Mouse (Mus musculus): ENCODE results near the gene Lbp. TPM values are rescaled to one million over a fixed set of nuclear protein-coding genes. Genes with fewer than 3 reads are reported as not detected.

The Lbp gene
- polyA plus RNA-seq, 1 experiment from 2014 or later: 167 TPM

DNA sequence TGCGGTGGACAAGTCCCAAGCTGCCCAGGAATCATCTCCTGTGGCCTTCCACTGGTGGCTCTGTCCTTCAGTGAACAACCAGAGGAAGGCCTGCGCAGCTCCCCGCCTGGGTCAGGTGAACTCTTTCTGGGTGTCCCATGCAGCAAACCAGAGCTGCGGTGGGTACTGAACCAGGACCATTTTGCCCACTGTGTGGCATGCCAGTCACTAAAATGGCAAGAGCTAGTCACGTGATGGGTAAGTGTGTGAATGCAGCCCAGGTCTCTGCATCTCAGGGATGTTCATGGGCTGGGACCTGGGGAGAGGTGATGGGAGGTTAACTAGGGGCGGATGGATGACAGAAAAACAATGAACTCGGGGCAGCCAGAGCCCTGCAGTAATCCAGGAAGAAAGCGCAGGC is 36.3 kb upstream of the Lbp start:
- WGBS (ENCODE audit: insufficient replicate concordance): 75% methylated on average over 8 of the region's 8 CpGs
- no peak overlapping the region for H3K27ac ChIP-seq (ENCODE audit: low read depth)
- DNase-seq (no peak), ATAC-seq (no peak)
- no peak for TF ChIP-seq EP300 (IDR thresholded peaks at IDR 0.05; ENCODE audit: low read depth)
- TF ChIP-seq CTCF (IDR thresholded peaks at IDR 0.05; ENCODE audit: low read depth): no peak
- H3K4me3 ChIP-seq (ENCODE audit: low read depth, low read length): no peak overlapping the region
- H3K27me3 ChIP-seq (ENCODE audit: insufficient read depth, low read length): no peaks in the 10 kb centered on the region
- no peaks in the 10 kb centered on the region for H3K36me3 ChIP-seq (replicated peaks; ENCODE audit: insufficient read depth, low read length)
- no peaks in the 10 kb centered on the region for H3K9me3 ChIP-seq (ENCODE audit: low read length)
- H3K4me2 ChIP-seq (ENCODE audit: low read depth, low read length): no peak overlapping the region
- no peak overlapping the region for H3K9ac ChIP-seq (replicated peaks)
- no peaks in the 10 kb centered on the region for H3K4me1 ChIP-seq (ENCODE audit: insufficient read depth)

DNA sequence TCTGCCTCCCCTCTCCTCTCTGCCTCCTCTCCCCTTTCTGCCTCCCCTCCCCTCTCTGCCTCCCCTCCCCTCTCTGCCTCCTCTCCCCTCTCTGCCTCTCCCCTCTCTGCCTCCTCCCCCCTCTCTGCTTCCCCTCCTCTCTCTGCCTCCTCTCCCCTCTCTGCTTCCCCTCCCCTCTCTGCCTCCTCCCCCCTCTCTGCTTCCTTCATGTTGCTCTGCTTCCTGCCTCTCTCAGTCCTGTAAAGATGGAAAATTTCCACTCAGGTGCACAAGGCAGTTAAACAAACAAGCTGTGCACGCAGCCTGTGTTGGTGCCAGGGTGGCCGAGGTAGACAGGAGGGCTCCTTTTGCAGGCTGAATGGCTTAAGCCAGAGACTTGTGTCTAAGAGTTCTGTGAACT is 32.6 kb upstream of the Lbp start:
- Histone ChIP-seq H3K9ac (replicated peaks) (no peak overlapping the region), H3K4me1 (ENCODE audit: insufficient read depth) (no peaks in the 10 kb centered on the region), H3K9me3 (ENCODE audit: low read length) (no peaks in the 10 kb centered on the region), H3K4me3 (ENCODE audit: low read depth, low read length) (no peak overlapping the region), H3K4me2 (ENCODE audit: low read depth, low read length) (no peak overlapping the region), H3K27me3 (ENCODE audit: insufficient read depth, low read length) (no peaks in the 10 kb centered on the region), H3K36me3 (replicated peaks; ENCODE audit: insufficient read depth, low read length) (no peaks in the 10 kb centered on the region), H3K27ac (ENCODE audit: low read depth) (no peak overlapping the region)
- WGBS (ENCODE audit: insufficient replicate concordance): 22% methylated on average over 2 of the region's 2 CpGs
- no peak for DNase-seq
- no peak for ATAC-seq
- TF ChIP-seq CTCF (IDR thresholded peaks at IDR 0.05; ENCODE audit: low read depth) (no peak), EP300 (IDR thresholded peaks at IDR 0.05; ENCODE audit: low read depth) (no peak)

DNA sequence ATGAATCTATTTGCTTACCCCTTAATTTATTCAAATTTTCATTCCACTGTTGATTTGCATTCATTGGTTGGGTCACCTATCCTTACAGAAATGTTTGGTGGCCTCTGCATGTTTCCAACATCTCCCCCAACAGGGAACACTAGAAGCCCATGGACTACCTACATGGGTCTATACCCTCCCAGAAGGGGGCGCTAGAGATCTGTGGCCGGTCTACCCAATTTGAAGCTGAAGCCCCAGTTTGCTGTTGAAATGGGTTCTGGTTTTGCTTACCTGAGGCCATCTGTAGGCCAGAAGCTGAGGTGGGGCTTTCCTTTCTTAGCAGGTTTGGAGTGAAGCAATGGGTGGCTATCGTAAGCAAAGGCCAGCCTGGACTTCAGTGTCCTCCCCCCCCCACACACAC is 30.9 kb upstream of the Lbp start:
- no peak overlapping the region for H3K4me2 ChIP-seq (ENCODE audit: low read depth, low read length)
- ATAC-seq (no peak), DNase-seq (peak; percentile 32)
- WGBS (ENCODE audit: insufficient replicate concordance): 87% methylated on average over 3 of the region's 3 CpGs
- H3K27ac ChIP-seq (ENCODE audit: low read depth): no peak overlapping the region
- H3K36me3 ChIP-seq (replicated peaks; ENCODE audit: insufficient read depth, low read length): no peaks in the 10 kb centered on the region
- no peak for TF ChIP-seq EP300 (IDR thresholded peaks at IDR 0.05; ENCODE audit: low read depth)
- TF ChIP-seq CTCF (IDR thresholded peaks at IDR 0.05; ENCODE audit: low read depth): peak; percentile 47
- no peaks in the 10 kb centered on the region for H3K4me1 ChIP-seq (ENCODE audit: insufficient read depth)
- H3K4me3 ChIP-seq (ENCODE audit: low read depth, low read length): no peak overlapping the region
- no peak overlapping the region for H3K9ac ChIP-seq (replicated peaks)
- H3K9me3 ChIP-seq (ENCODE audit: low read length): no peaks in the 10 kb centered on the region
- H3K27me3 ChIP-seq (ENCODE audit: insufficient read depth, low read length): no peaks in the 10 kb centered on the region

DNA sequence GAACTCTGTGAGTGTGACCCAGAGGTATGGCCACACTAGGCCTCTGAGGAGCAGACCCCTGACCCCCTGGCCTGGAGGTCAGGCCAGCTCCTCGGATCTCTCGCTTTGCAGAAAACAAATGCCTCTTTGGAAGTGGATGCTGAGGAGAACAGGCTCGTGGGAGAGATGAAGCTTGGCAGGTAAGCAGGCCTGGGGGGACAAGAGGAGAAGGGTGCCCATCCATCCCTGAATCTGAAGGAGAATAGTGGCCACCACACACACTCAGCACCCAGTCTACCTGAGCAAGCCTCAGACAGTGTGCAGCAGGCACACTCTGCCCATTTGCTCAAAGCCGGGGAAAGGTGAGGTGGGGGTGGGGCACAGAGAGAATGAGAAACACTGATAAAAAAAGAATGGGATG is 30.5 kb upstream of the Lbp start:
- Histone ChIP-seq H3K27me3 (ENCODE audit: insufficient read depth, low read length) (no peaks in the 10 kb centered on the region), H3K4me1 (ENCODE audit: insufficient read depth) (no peaks in the 10 kb centered on the region), H3K4me3 (ENCODE audit: low read depth, low read length) (no peak overlapping the region), H3K36me3 (replicated peaks; ENCODE audit: insufficient read depth, low read length) (no peaks in the 10 kb centered on the region), H3K27ac (ENCODE audit: low read depth) (no peak overlapping the region), H3K4me2 (ENCODE audit: low read depth, low read length) (no peak overlapping the region), H3K9me3 (ENCODE audit: low read length) (no peaks in the 10 kb centered on the region), H3K9ac (replicated peaks) (no peak overlapping the region)
- TF ChIP-seq CTCF (IDR thresholded peaks at IDR 0.05; ENCODE audit: low read depth) (no peak), EP300 (IDR thresholded peaks at IDR 0.05; ENCODE audit: low read depth) (no peak)
- DNase-seq (no peak), ATAC-seq (no peak)
- 72% methylated on average over 4 of the region's 4 CpGs for WGBS (ENCODE audit: insufficient replicate concordance)

DNA sequence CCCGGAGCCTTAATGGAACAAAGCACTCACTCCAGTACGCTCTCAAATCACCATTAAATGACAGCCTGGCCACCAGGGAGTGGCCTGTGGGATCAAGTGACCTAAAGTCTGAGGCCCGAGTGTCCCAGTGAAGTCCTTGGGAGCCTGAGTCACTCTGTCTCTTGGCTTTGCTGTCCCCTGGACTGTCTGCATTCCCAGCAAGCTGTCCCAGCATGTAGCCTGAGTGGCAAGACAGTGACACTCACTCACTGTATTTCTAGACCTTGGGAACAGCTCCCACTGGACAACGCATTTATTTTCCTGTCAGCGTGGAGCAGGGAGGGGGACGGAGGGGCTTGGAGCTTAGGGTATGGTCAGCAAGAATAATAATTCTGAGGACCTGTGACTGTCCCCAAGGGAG is 29.8 kb upstream of the Lbp start:
- Histone ChIP-seq H3K4me3 (ENCODE audit: low read depth, low read length) (no peak overlapping the region), H3K27ac (ENCODE audit: low read depth) (no peak overlapping the region), H3K4me1 (ENCODE audit: insufficient read depth) (no peaks in the 10 kb centered on the region), H3K36me3 (replicated peaks; ENCODE audit: insufficient read depth, low read length) (no peaks in the 10 kb centered on the region), H3K9ac (replicated peaks) (no peak overlapping the region), H3K4me2 (ENCODE audit: low read depth, low read length) (no peak overlapping the region), H3K27me3 (ENCODE audit: insufficient read depth, low read length) (no peaks in the 10 kb centered on the region), H3K9me3 (ENCODE audit: low read length) (no peaks in the 10 kb centered on the region)
- ATAC-seq (no peak), DNase-seq (no peak)
- TF ChIP-seq CTCF (IDR thresholded peaks at IDR 0.05; ENCODE audit: low read depth): no peak
- no peak for TF ChIP-seq EP300 (IDR thresholded peaks at IDR 0.05; ENCODE audit: low read depth)
- 75% methylated on average over 6 of the region's 6 CpGs for WGBS (ENCODE audit: insufficient replicate concordance)

DNA sequence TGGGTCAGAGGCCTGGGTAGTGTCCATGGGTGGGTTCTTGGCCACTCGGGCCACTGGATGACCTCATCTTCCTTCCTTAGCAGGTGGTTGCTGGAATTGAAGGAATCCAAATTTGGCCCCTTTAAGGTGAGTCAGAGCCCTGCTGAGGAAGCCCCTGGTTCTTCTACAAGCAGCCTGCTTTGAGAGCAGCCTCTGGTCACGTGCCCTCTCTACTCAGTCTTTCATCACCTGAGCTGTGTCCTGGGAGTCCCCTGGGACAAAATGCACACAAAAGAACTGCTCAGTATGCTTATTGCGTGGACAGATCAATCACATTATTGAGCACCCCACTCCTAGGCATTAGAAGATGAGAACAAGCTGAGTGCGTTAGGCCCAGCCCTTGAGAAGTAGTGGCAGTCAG is 29.4 kb upstream of the Lbp start:
- no peak overlapping the region for H3K4me2 ChIP-seq (ENCODE audit: low read depth, low read length)
- H3K4me3 ChIP-seq (ENCODE audit: low read depth, low read length): no peak overlapping the region
- TF ChIP-seq EP300 (IDR thresholded peaks at IDR 0.05; ENCODE audit: low read depth): no peak
- TF ChIP-seq CTCF (IDR thresholded peaks at IDR 0.05; ENCODE audit: low read depth): no peak
- no peaks in the 10 kb centered on the region for H3K4me1 ChIP-seq (ENCODE audit: insufficient read depth)
- DNase-seq: no peak
- peak; percentile 48 for ATAC-seq
- WGBS (ENCODE audit: insufficient replicate concordance): 75% methylated on average over 4 of the region's 4 CpGs
- H3K27ac ChIP-seq (ENCODE audit: low read depth): no peak overlapping the region
- no peaks in the 10 kb centered on the region for H3K9me3 ChIP-seq (ENCODE audit: low read length)
- H3K9ac ChIP-seq (replicated peaks): no peak overlapping the region
- no peaks in the 10 kb centered on the region for H3K27me3 ChIP-seq (ENCODE audit: insufficient read depth, low read length)
- H3K36me3 ChIP-seq (replicated peaks; ENCODE audit: insufficient read depth, low read length): no peaks in the 10 kb centered on the region

DNA sequence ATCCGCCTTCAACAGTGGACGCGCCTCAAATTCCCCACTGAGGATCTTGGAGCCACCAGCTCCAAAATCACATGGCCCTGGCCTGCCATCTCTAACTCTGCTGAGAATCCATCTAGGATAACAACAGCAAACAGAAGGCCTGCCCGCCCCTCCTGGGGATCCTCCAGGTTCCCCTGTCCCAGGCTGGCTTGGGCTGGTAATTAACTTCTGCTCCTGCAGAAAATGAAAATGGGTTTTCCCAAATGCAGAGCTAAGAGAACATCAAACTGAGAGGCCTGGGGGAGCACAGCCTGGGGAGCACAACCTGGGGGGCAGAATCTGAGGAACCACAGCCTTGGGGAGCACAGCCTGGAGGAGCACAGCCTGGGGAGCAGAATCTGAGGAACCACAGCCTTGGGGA is 26.6 kb upstream of the Lbp start:
- no peaks in the 10 kb centered on the region for H3K9me3 ChIP-seq (ENCODE audit: low read length)
- no peaks in the 10 kb centered on the region for H3K27me3 ChIP-seq (ENCODE audit: insufficient read depth, low read length)
- no peak for DNase-seq
- H3K4me3 ChIP-seq (ENCODE audit: low read depth, low read length): no peak overlapping the region
- H3K4me2 ChIP-seq (ENCODE audit: low read depth, low read length): no peak overlapping the region
- WGBS (ENCODE audit: insufficient replicate concordance): 78% methylated on average over 4 of the region's 4 CpGs
- H3K36me3 ChIP-seq (replicated peaks; ENCODE audit: insufficient read depth, low read length): no peaks in the 10 kb centered on the region
- TF ChIP-seq EP300 (IDR thresholded peaks at IDR 0.05; ENCODE audit: low read depth) (no peak), CTCF (IDR thresholded peaks at IDR 0.05; ENCODE audit: low read depth) (no peak)
- peaks cover under 1% of the 10 kb centered on the region; the same call in 1 of the 2 replicates for H3K4me1 ChIP-seq (ENCODE audit: insufficient read depth)
- H3K9ac ChIP-seq (replicated peaks): no peak overlapping the region
- no peak overlapping the region for H3K27ac ChIP-seq (ENCODE audit: low read depth)
- no peak for ATAC-seq
